Mouse (Mus musculus): ENCODE measurements around the gene Trim63. TPM values are rescaled to one million over a fixed set of nuclear protein-coding genes. Genes with fewer than 3 reads are reported as not detected.
"Not testable (repeated sequence)": the region's sequence is repeated elsewhere in the genome, so short reads cannot be mapped to it uniquely, and the experiment has no call there.

The Trim63 gene
- polyA plus RNA-seq, 1 experiment from 2014 or later, result 0.28 TPM

- peaks cover 4% of the 10 kb centered on the region; the same call in 1 of the 2 replicates for H3K27me3 ChIP-seq
- no peaks in the 10 kb centered on the region for H3K9me3 ChIP-seq
- H3K4me2 ChIP-seq (replicated peaks), result no peak overlapping the region
- H3K4me3 ChIP-seq, result no peak overlapping the region
- H3K4me1 ChIP-seq, result 0 out of 2 replicates have a peak, but pooled peaks cover 3% of the 10 kb centered on the region
- WGBS, result 74% methylated on average over 5 of the region's 5 CpGs
- no peak for ATAC-seq (ENCODE audit: low FRiP score, low read depth)
- H3K27ac ChIP-seq (replicated peaks), result no peak overlapping the region
- H3K9ac ChIP-seq (replicated peaks), result no peak overlapping the region
- H3K36me3 ChIP-seq, result no peaks in the 10 kb centered on the region
These were observed 4.8 kb downstream of the Trim63 start for GRCm38 (mm10) chr4:134319674-134320073.

- H3K36me3 ChIP-seq, result no peaks in the 10 kb centered on the region
- no peak overlapping the region for H3K27ac ChIP-seq (replicated peaks)
- H3K4me1 ChIP-seq, result no peaks in the 10 kb centered on the region
- peaks cover 4% of the 10 kb centered on the region; the same call in 1 of the 2 replicates for H3K27me3 ChIP-seq
- H3K9me3 ChIP-seq, result no peaks in the 10 kb centered on the region
- H3K9ac ChIP-seq (replicated peaks), result no peak overlapping the region
- H3K4me2 ChIP-seq (replicated peaks), result no peak overlapping the region
- WGBS, result 65% methylated on average over 3 of the region's 3 CpGs
- ATAC-seq (ENCODE audit: low FRiP score, low read depth), result no peak
- no peak overlapping the region for H3K4me3 ChIP-seq
These were observed 6.6 kb downstream of the Trim63 start for GRCm38 (mm10) chr4:134321524-134321923.

GRCm38 (mm10) chr4:134324655-134325054 is 9.7 kb downstream of the Trim63 start:
- no peak overlapping the region for H3K4me2 ChIP-seq (replicated peaks)
- 86% methylated on average over 5 of the region's 5 CpGs for WGBS
- no peak for ATAC-seq (ENCODE audit: low FRiP score, low read depth)

GRCm38 (mm10) chr4:134326859-134327530 is 12.1 kb downstream of the Trim63 start:
- H3K9ac ChIP-seq (replicated peaks), result no peak overlapping the region
- H3K4me1 ChIP-seq, result peaks cover 2% of the 10 kb centered on the region; the same call in 1 of the 2 replicates
- H3K9me3 ChIP-seq, result no peaks in the 10 kb centered on the region
- WGBS, result 63% methylated on average over 5 of the region's 5 CpGs
- no peaks in the 10 kb centered on the region for H3K27me3 ChIP-seq
- no peak for ATAC-seq (ENCODE audit: low FRiP score, low read depth)
- H3K4me2 ChIP-seq (replicated peaks), result no peak overlapping the region
- no peak overlapping the region for H3K27ac ChIP-seq (replicated peaks)
- H3K36me3 ChIP-seq, result no peaks in the 10 kb centered on the region
- no peak overlapping the region for H3K4me3 ChIP-seq

More at GRCm38 (mm10) chr4:134324655-134325054, 9.7 kb downstream of the Trim63 start:
- H3K9me3 ChIP-seq, result no peaks in the 10 kb centered on the region
- no peak overlapping the region for H3K27ac ChIP-seq (replicated peaks)
- H3K27me3 ChIP-seq, result no peaks in the 10 kb centered on the region
- H3K9ac ChIP-seq (replicated peaks), result no peak overlapping the region
- H3K4me1 ChIP-seq, result peaks cover 2% of the 10 kb centered on the region; the same call in 1 of the 2 replicates
- H3K36me3 ChIP-seq, result no peaks in the 10 kb centered on the region
- H3K4me3 ChIP-seq, result no peak overlapping the region

GRCm38 (mm10) chr4:134328151-134328550 is 13.2 kb downstream of the Trim63 start:
- WGBS, result 68% methylated on average over 8 of the region's 8 CpGs

GRCm38 (mm10) chr4:134328832-134329231 is 13.9 kb downstream of the Trim63 start:
- no peaks in the 10 kb centered on the region for H3K36me3 ChIP-seq
- no peak for ATAC-seq (ENCODE audit: low FRiP score, low read depth)
- no peak overlapping the region for H3K27ac ChIP-seq (replicated peaks)
- H3K4me3 ChIP-seq, result no peak overlapping the region
- H3K9me3 ChIP-seq, result no peaks in the 10 kb centered on the region
- peaks cover 2% of the 10 kb centered on the region; the same call in 1 of the 2 replicates for H3K4me1 ChIP-seq
- H3K27me3 ChIP-seq, result no peaks in the 10 kb centered on the region
- 86% methylated on average over 8 of the region's 8 CpGs for WGBS
- no peak overlapping the region for H3K9ac ChIP-seq (replicated peaks)
- no peak overlapping the region for H3K4me2 ChIP-seq (replicated peaks)

More at GRCm38 (mm10) chr4:134328151-134328550, 13.2 kb downstream of the Trim63 start:
- Histone ChIP-seq H3K4me1 (peaks cover 2% of the 10 kb centered on the region; the same call in 1 of the 2 replicates), H3K27me3 (no peaks in the 10 kb centered on the region), H3K27ac (replicated peaks) (no peak overlapping the region), H3K36me3 (no peaks in the 10 kb centered on the region), H3K9ac (replicated peaks) (no peak overlapping the region), H3K4me2 (replicated peaks) (no peak overlapping the region), H3K4me3 (no peak overlapping the region), H3K9me3 (no peaks in the 10 kb centered on the region)
- ATAC-seq (ENCODE audit: low FRiP score, low read depth), result no peak

GRCm38 (mm10) chr4:134330281-134330680 is 15.4 kb downstream of the Trim63 start:
- Histone ChIP-seq H3K4me2 (replicated peaks) (no peak overlapping the region), H3K4me3 (no peak overlapping the region), H3K27ac (replicated peaks) (no peak overlapping the region), H3K9ac (replicated peaks) (no peak overlapping the region), H3K4me1 (peaks cover 2% of the 10 kb centered on the region; the same call in 1 of the 2 replicates), H3K27me3 (no peaks in the 10 kb centered on the region), H3K9me3 (no peaks in the 10 kb centered on the region), H3K36me3 (no peaks in the 10 kb centered on the region)
- ATAC-seq (ENCODE audit: low FRiP score, low read depth), result no peak
- 67% methylated on average over 5 of the region's 5 CpGs for WGBS

- not testable (repeated sequence) for H3K36me3 ChIP-seq; ATAC-seq (ENCODE audit: low FRiP score, low read depth); H3K4me1 ChIP-seq; H3K27ac ChIP-seq (replicated peaks); H3K4me3 ChIP-seq; H3K9me3 ChIP-seq; H3K4me2 ChIP-seq (replicated peaks); H3K9ac ChIP-seq (replicated peaks)
- H3K27me3 ChIP-seq, result peaks cover 57% of the 10 kb centered on the region
- WGBS, result 80% methylated on average over 6 of the region's 6 CpGs
These were observed 26.3 kb downstream of the Trim63 start for GRCm38 (mm10) chr4:134341231-134341630.

GRCm38 (mm10) chr4:134342213-134342779 is 27.4 kb downstream of the Trim63 start:
- Histone ChIP-seq H3K9ac (replicated peaks) (no peak overlapping the region), H3K4me3 (no peak overlapping the region), H3K4me2 (replicated peaks) (no peak overlapping the region; the same call in 1 of the 2 replicates), H3K36me3 (no peaks in the 10 kb centered on the region), H3K27ac (replicated peaks) (no peak overlapping the region), H3K9me3 (no peaks in the 10 kb centered on the region), H3K4me1 (peaks cover 9% of the 10 kb centered on the region), H3K27me3 (peaks cover 60% of the 10 kb centered on the region)
- 41% methylated on average over 11 of the region's 11 CpGs for WGBS
- no peak for ATAC-seq (ENCODE audit: low FRiP score, low read depth)

- peaks cover 63% of the 10 kb centered on the region for H3K27me3 ChIP-seq
- H3K9me3 ChIP-seq, result no peaks in the 10 kb centered on the region
- ATAC-seq (ENCODE audit: low FRiP score, low read depth), result no peak
- peaks cover 9% of the 10 kb centered on the region for H3K4me1 ChIP-seq
- H3K4me3 ChIP-seq, result peak within 1 kb of the TSS; percentile 27
- WGBS, result 2% methylated on average over 60 of the region's 61 CpGs
- no peak within 1 kb of the TSS for H3K9ac ChIP-seq (replicated peaks)
- H3K4me2 ChIP-seq (replicated peaks), result peak within 1 kb of the TSS; percentile 42
- no peak within 1 kb of the TSS for H3K27ac ChIP-seq (replicated peaks)
- H3K36me3 ChIP-seq, result no peaks in the 10 kb centered on the region
These were observed 28.4 kb downstream of the Trim63 start, which contains the start of gene Slc30a2 for GRCm38 (mm10) chr4:134343071-134344031. Slc30a2 (plus strand) TSS chr4:134343181.

- H3K4me2 ChIP-seq (replicated peaks), result no peak overlapping the region
- H3K9me3 ChIP-seq, result no peaks in the 10 kb centered on the region
- no peak overlapping the region for H3K4me3 ChIP-seq
- H3K4me1 ChIP-seq, result peaks cover 9% of the 10 kb centered on the region
- H3K27me3 ChIP-seq, result peaks cover 65% of the 10 kb centered on the region
- no peak overlapping the region for H3K27ac ChIP-seq (replicated peaks)
- no peak for ATAC-seq (ENCODE audit: low FRiP score, low read depth)
- WGBS, result 40% methylated on average over 3 of the region's 3 CpGs
- no peak overlapping the region for H3K9ac ChIP-seq (replicated peaks)
- no peaks in the 10 kb centered on the region for H3K36me3 ChIP-seq
These were observed 29.7 kb downstream of the Trim63 start for GRCm38 (mm10) chr4:134344620-134345019.

Measured in midbrain, embryonic 12.5 days (tissue).